Mouse (Mus musculus) cerebellum, postnatal 36 days (tissue): ENCODE measurements at regions not wholly inside any gene's neighbourhood (a gene's known extent, or its start where the extent isn't known, plus 50 kb on each side); places are given as distances from the start of the nearest gene placed in this dataset.

Experiments used
- DNase-seq, 2 experiments: peaks; one replicate each; pipeline ENCODE4 v3.0.0; 2021 to 2022; ENCODE audit warnings: mixed read lengths in 2 of 2

DNA sequence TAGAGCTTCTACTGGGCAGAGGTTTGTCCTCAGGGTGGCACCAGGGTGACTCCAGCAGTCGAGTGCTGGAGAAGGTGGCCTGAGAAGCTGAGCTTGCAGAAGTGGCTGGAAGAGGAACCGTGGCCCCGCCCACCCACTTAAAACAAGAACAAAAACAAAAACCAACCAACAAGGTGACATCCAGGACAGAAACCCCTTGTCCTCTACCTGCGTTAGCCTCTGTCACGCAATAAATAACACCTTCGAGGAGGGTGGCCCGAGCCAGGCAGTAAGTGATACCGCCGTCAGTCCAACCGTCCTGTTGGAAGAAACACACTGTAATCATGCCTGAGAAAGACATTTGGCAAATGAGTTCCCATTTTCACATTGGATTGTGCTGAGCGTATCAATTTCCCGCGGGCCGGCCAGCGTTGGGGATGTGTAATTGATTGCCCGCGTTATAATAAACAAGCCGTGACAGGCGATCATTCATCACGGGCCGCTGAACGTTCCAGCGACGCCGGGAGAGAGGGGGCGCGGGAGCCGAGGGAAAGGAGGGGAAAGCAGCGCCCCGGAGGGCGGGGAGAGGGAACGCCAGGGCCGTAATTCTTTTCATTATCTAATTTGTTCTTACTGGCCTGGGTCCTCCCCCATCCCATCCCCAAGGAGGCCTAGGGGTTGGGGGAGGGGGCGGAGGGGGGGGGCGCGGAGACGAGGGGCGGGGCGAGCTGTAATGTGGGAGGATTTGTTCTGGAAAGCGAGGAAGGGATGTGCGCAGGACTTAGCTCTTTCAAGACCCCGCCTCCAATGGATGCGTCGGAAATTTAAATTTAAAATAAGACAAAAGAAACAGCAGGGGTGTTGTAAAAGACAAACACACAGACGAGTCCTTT is 135.6 kb downstream of the 2410131K14Rik start:
- no peak for DNase-seq

DNA sequence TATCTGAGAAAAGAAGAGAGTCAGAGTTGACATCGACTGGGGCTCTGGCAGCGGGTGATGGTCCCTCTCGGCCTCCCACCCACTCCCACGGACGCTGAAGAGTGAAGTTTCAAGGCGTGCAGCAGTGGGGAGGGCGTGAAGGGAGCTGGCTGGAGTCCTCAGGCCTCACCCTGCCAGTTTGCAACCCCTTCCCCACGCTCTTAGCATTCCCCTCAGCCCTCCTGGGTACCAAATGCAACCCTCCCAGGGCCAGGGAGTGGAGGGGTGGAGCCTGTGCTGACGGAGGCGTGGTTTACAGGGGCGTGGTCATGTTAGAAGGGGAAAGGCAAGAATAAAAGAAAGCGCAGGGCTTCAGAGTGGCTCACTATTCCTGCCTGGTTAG is 136.3 kb downstream of the 2410131K14Rik start:
- DNase-seq, result peak; percentile 14 to 26

DNA sequence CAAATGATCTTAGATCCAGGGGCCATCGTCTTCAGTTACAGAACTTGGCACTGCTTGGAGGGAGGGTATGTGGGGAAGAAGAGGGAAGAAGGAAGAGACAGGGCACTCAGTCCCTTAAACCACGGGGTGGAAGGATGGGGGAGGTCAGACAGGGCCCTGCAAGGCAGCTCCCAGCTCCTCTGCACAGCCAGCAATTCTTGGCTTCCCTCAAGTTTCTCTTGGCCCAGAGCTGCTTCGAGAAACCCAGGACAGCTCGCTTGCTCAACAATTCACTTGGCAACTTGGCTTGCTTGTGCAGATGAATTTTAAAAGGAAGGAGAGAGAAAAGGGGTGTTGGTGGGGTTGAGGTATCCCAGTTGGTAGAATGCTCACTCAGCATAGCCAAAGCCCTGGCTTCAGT is 141.1 kb downstream of the 2410131K14Rik start:
- no peak for DNase-seq

DNA sequence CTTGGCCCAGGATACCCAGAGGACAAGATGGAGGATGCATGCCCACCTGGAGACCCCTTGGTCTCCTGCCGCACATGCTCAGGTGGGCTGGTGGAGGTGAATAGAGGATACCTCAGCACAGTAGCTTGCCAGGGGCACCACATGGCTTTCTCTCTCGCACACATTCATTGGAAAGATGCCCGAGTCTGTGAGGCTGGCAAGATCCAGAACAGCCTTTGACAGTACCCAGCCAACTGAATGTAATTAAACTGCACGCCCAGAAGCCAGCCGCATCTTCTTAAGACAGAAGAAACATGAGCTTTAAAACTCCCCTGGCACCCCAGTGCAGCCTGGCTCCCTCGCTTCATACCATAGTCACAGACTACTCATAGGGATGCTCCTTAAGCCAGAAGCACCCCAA is 143.4 kb downstream of the 2410131K14Rik start:
- peak; percentile 28 for DNase-seq

DNA sequence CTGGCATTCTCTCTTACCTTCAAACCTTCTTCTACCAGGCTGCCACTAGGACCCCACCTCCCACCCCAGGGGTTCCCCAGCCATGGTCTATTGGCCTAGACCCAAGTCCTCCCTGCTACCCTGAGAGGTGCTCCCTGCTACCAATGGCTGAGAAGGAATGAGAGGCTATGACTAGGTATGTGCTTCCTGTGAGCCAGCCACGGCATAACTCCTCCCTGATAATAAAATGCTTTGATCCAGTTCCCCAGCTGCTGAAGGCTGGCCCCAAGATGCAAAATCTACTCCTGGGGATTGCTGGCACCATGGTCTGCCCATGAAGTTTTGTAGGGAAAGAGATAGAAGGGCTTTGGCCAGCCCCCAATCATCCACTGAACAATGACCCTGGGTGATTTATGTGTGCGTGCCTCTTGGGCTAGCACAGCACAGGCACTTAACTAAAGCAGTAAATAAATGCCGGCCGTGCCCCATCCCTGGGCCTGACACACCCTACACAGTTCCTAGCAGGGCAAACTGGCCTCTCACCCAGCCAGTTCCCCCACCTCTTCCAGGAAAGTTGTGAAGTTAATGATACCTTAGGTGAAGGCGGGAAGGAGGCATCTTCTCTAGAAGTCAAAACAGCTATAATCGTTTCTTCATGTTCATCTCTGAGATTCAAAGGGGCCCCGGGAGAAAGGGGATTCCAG is 145.8 kb downstream of the 2410131K14Rik start:
- DNase-seq, result no peak

DNA sequence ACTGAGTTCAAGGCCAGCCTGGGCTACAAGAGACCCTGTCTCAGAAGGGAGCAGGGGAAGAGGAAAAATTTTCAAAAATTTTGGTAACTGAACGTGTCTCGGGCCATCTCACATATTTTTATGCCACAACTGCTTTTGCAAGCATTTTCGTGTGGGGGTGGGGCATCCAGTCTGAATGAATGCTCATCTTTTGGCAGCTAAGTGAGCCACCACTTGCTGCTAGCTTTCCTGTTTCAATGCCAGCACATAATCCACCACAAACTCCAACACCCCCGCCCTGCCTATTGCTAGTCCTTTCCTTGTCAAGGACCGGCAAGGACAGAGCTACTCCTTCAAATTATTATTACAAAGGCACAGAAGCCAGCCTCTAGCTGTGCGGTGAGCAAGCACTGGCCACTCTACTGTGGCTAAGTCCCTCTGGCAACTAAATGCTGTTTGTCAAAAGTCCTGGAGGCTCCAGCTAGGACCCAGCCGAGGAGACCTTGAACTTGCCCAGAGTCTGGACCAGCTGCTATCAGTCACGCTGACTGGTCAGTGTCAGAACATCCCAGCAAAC is 148.0 kb downstream of the 2410131K14Rik start:
- DNase-seq, result no peak

DNA sequence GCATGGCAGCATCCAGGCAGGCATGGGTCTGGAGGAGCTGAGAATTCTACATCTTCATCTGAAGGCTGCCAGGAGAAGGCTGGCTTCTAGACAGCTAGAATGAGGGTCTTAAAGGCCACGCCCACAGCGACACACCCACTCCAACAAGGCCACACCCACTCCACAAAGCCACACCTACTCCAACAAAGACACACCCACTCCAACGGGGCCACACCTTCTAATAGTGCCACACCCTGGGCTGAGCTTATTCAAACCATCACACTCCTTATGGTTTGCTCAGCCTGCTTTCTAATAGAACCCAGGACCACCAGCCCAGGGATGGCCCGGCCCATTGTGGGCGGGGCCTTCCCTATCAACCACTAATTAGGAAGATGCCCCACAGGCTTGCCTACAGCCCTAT is 149.0 kb downstream of the 2410131K14Rik start:
- no peak for DNase-seq

DNA sequence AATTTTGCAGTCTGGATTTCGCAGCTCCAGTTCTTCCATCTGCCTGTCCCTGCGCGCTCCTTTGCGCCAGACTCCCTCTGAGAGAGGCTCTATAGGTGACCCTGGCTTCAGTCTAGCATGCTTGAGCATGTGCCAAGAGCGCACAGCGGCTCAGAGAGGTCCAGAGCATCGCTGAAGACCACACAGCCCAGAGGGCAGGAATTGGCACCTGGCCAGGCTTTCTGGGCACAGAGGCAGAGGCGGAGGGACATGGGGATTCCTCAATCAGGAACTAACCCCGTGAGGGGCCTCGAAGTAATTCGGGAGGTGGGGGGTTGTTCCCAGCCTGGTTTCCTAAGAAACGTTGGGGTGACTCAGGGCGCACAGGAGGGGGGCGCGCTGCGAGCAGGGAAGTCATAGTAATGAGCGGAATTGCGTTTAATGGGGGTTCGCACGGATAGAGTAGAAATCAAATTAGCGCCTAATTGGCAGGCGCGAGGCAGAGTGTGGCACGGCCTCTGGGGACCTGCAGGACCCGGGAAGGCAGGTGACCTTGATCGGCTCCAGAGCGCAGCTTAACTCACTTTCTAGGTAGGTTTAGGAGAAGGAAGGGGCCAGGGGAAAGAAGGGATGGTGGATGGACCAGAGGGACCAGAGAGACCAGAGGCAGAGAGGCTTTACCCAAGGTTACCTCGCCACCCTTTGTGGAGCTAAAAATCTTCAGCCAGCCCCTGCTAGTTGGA is 151.1 kb downstream of the 2410131K14Rik start:
- peak; percentile 44 to 49 for DNase-seq

DNA sequence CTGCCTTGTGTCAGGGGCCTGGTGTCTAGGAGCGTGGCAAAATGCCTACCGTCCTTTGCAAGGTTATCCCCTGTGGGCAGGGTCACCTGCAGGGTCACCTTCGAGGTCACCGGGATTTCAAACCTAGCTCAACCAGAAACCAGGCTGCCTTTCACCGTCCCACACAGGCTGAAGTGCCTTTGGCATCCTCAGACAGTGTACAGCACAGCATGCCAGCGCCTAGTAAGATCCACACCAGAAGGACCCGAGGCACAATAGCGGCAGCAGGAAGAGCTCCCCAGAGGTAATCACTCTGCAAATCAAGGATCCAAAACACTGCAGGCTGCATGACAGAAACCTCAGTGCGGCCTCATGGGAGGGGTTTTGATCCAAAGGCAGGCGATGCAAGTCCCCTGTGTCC is 155.9 kb downstream of the 2410131K14Rik start:
- no peak for DNase-seq

DNA sequence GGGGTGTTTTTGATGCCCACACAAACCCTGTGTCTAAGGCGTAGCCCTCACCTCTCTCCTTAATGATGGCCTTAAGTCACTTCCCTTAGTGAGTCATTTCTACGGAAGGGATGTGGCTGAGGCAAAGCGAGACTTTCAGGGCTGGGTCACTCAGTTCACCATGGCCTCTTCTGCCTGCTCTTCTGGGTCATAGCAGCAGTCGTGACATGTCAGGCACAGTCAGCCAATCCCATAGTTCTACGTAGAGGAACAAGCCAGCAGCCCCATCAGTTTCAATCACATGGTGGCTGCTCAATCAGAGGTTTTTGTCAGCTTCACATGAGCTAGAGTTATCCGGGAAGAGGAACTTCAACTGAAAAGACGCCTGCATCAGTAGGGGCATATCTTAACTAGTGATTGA is 156.1 kb upstream of the Med13l start:
- DNase-seq, result no peak

DNA sequence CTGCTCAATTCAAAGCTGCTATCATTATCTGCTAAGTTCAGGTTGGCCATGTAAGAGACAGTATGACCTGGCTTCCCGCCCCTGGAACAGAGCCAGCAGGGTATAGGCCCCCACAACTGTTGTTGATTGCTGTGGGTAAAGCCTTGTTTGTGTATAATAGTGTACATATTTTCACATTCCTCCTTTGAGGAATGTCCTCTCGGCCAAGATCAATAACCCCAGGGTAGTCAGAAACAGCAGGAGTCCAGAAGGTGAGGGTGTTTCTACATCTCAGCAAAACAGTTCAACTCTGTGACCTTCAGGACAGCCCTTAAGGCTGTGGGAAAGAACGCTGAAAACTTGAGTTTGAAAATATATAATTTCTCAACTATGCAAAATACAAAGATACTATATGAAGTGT is 155.1 kb upstream of the Med13l start:
- DNase-seq, result no peak

DNA sequence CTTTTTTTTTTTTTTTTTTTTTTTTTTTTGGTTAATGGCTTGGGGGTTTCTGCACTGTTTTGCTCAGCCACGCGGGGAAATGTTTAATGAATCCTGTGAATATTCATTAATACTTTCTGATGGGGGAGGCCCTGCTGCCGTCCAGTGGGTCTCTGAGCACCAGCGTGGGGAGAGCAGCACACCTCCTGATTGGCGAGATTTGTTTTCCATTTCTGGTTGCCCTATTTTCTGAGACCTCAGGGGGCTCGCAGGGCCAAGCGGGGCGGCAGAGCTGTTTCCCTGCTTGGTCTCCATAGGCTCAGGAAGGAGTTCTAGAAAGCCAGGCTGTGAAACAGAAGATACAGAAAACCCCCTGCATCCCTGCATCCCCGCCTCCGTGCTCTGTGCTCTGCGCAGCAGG is 153.0 kb upstream of the Med13l start:
- no peak for DNase-seq

DNA sequence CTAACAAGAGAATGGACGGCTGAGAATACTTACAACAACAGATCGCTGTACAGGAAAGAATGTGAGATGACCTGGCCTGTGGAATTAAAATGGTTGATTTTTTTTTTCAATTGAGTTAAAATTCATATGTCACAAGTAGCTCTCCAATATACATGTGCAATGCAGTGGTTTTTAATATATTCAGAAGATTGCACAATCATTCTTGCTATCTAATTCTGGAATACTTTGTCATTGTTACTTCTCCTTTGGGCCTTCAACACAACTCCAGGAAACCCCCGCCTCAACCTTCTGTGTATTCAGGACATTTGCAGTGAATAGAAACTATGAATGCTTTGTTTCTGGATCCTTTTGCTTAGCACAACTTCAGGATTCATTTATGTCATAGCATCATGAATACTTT is 152.5 kb upstream of the Med13l start:
- no peak for DNase-seq

DNA sequence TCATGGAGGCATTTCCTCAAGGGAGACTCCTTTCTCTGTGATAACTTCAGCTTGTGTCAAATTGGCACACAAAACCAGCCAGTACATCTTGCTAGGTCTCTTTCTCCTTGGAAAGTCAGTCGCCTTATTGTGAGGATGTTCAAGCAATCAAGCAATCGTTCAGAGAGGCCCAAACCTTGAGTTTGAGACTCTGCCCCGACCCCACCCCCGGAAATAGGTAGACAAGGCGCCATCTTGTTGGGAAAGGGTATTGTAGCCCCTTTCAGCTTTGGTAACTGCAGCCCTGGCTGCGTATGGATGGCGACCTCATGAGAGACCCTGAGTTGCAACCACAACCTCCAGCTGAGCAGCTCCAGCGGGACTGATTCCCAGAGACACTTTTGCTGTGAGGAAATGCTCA is 151.7 kb upstream of the Med13l start:
- no peak for DNase-seq

DNA sequence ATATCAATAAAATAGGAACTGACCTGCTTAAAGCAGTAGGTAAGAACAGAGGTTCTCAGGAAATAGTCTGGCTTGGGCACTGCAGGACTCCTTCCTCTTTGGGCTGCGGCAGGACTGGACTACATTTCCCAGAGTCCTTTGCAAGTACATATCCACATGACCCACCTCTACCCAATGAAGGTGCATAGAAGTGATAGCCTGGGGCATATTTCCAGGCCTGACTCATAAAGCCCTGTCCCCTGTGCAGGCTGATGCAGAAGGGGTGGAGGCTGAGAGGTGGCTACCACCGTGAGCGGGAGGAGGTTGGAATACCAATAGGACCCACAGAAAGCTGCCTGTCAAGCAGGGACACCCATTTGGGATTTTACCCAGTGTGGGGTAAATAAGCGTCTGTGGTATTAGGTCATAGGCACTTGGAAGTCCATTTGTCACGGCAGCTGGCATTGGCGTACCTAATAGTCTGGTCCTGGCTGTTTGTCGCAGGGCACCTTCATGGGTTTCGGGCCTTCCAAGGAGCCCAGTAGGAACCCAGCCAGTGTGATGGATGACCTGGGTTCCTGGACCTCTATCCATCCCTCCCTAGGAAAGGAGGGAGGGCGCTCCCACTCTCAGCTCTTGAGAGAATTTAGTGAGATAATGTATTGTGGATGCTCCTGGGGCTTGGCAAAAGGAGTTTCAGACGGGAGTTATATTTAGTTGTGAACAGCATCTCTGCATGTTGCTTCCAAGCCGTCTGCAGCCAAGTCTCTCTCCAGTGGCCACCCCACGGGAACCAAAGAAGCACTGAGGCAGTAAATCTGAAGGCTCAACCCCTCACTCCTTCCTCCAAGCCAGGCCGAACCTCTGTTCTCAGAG is 146.8 kb upstream of the Med13l start:
- peak; percentile 78 to 87 for DNase-seq

DNA sequence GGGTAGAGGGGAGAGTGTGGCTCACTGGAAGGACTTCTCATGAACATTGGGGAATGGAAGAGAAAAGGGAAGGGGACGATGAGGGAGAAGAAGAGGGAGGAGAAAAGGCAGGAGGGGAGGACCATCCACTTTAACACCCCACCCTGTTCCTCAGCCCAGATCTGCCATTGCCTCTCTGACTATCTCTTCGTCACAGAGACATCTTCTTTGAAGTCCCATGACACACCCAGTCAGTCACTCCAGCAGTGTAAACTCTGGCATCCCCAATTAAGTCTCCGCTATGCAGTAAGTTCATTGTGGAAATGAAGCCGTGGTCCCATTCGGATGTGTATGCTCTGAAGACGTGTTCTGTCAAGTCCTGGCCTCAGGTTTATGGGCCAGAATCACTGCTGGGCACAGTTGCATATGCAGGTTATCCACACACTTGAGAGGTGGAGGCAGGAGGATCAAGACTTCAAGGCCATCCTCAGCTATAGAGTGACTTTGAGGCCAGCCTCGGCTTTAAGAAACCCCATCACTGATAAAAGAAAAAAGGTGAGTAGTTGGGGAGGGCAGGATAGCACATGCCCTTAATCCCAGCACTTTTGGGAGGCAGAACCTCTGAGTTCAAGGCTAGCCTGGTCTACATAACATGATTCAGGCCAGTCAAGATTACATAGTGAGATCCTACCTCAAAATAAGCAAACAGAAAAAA is 141.0 kb upstream of the Med13l start:
- no peak for DNase-seq

DNA sequence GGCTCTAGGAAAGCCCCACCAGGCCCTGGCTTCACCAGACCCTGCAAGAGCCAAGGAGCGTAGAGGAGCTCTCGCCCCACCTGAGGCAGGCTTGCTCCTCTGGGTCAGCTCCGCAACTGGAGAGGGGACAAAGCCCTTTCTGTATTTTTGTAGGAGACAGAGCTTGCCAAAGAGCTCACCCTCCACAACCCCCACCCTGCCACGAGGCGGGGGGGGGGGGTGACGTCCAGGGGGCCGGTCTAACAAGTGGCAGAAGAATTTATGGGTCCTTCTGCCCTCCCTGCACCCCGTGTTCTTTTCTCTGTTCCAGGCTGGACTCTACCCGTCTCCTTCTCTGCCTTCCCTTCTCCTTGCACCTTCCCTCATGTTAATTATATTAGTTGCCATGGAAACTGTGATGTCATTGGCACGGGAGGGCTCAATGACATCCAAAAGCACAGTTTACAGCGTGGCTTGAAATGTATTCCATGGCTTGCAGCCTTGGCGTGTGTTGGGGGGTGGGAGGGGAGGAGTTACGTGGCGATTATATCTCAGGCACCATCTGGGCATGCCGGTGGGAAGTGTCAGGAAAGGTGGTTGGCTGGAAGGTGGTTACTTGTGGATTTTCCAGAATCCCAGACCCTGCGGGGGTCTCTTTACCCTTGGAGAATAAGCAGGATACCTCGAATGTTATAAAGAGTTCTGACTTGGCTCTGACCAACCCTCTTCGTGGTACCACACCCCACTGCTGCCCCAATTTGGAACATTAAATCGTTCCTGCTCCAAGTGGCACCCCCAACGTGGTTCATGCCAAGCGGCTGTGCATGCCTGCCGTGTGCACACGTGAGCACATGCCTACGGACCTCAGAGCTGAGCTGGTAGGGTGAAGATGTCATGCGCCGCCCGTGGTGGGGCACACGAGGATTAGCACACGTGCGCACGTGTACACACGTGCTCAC is 138.3 kb upstream of the Med13l start:
- peak; percentile 34 to 42 for DNase-seq

DNA sequence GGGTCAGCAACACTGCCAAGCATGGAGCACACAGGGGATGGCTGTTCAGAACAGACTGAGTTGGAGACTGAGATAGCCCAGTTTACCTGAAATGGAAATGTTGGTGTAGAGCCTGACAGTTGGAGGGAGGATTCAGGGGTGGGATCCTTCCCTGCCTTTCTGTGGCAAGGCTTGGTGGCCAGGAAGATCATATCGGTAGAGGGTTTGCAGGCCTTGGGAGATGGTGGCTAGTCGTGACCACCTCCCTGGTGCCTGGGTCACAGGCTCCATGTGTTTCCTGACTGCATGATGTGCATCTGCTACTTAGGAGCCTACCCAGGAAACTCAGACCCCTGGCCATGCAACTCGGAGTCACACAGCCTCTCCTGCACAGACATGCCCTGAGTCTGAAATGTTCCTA is 136.3 kb upstream of the Med13l start:
- DNase-seq, result no peak

DNA sequence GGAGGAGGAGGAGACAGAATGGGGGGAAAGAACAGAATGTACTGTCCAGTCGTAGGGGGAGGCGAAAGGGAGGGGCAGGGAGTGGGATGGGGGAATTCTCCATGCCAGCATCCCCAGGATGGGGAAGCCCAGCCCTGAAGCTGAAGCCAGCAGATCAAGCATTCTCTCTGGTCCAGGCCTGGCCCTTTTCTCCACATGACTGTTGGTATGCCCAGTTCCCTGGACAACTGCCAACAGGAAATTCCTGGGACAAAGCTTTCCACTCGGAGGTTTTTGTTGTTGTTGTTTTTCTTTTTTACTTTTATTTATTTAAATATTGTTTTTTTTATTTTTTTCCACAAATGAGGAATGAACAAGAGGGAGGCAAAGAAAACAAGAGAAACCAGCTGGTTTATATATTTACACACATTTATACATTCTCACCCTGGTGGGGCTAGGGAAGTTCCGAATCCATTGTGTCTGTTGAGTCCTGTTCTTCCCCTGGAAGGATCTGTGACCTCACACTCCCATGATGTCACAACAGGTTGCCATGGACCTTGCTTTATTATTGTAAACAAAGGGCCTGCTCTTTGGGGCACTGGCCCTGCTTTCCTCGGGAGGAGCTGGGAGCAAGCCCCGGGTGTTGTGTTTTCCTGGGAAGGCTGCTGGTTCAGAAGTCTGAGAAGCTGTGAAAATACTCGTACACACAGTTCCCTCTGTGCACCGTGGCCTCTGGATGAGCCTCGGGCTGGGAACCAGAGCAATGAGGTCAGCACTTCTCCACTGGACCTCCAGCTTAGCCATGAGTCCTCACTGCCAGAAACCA is 135.5 kb upstream of the Med13l start:
- DNase-seq, result peak; percentile 50 to 58

DNA sequence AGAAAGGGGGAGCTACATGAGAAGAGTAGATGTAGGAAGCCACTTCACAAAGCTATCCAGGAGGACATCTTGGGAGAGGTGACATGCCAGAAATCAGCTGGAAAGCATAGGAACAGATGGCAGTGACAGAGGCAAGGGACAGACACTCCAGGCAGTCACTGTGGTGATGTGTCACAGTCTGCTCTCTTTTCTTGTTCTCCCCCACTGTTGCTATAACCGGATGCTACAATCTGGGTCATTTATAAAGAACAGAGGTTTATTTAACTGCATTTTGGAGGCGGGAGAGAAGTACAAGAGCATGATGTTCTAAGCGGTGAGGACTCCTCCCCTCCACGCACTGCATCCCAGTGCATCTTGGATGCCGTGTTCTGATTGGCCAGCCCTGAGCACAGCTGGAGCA is 133.8 kb upstream of the Med13l start:
- DNase-seq, result peak; percentile 25 to 36
